9 mouse cellular contexts compared by ENCODE assay signal in genomic region chr4:124594933-124595332, GRCm38 (mm10). TPM values are rescaled to one million over a fixed set of nuclear protein-coding genes. Genes with fewer than 3 reads are reported as not detected.
DNase-seq lines count a peak whose midpoint lies in the region; ATAC-seq and TF ChIP-seq lines count a peak whose summit lies in the region.
"Had no signal": no experiment of that assay in that cellular context is flagged by ENCODE, and none has a peak within 500 bp of the region (broad histone marks: within the 10 kb centered on the region; RNA-seq: fewer than 3 reads in every experiment).

No protein-coding gene starts in this region.

- dilution Hi-C loops in CH12.LX (cut with MboI; ENCODE audit: extremely low pct_ligation_motif_present, extremely low pct_unique_long_range_greater_than_20kb, low sequenced_read_pairs), result no loop called here

- TF ChIP-seq POLR2A in CH12.LX (IDR thresholded peaks at IDR 0.05; ENCODE audit: low read depth, low read length), result no peak

- 53% methylated on average over 13 of the region's 13 CpGs for WGBS in forebrain, embryonic 11.5 days
- WGBS in forebrain, embryonic 10.5 days, result 54% methylated on average over 13 of the region's 13 CpGs
- WGBS in embryonic facial prominence, embryonic 15.5 days, result 42% methylated on average over 13 of the region's 13 CpGs
- 32% methylated on average over 13 of the region's 13 CpGs for WGBS in hindbrain, embryonic 13.5 days

- no peaks in the 10 kb centered on the region; the same call in 1 of the 2 replicates for H3K27me3 ChIP-seq in forebrain, embryonic 11.5 days (ENCODE audit: control insufficient read depth, insufficient read depth, low read length)
- H3K27me3 ChIP-seq in forebrain, embryonic 10.5 days (ENCODE audit: poor library complexity, severe bottlenecking), result peaks cover 40% of the 10 kb centered on the region
- H3K27me3 ChIP-seq in CH12.LX (replicated peaks), result peaks cover 82% of the 10 kb centered on the region
- no peaks in the 10 kb centered on the region for H3K27me3 ChIP-seq in embryonic facial prominence, embryonic 15.5 days
- peaks cover 33% of the 10 kb centered on the region for H3K27me3 ChIP-seq in hindbrain, embryonic 13.5 days

- no peak overlapping the region for H3K4me3 ChIP-seq in forebrain, embryonic 11.5 days (ENCODE audit: low read depth, low read length)
- no peak overlapping the region for H3K4me3 ChIP-seq in forebrain, embryonic 10.5 days
- H3K4me3 ChIP-seq in CH12.LX (replicated peaks in 1 of 3; ENCODE audit: low read depth in 2 of 3, low read length in 2 of 3, poor library complexity in 1 of 3), result no peak overlapping the region
- no peak overlapping the region for H3K4me3 ChIP-seq in embryonic facial prominence, embryonic 15.5 days (replicated peaks)
- no peak overlapping the region for H3K4me3 ChIP-seq in hindbrain, embryonic 13.5 days
- H3K4me3 ChIP-seq: embryonic facial prominence, embryonic 12.5 days had no signal

- no peak for ATAC-seq in forebrain, embryonic 11.5 days (replicated peaks; ENCODE audit: low FRiP score)
- ATAC-seq in embryonic facial prominence, embryonic 15.5 days (ENCODE audit: insufficient number of reproducible peaks, low FRiP score, low TSS enrichment, low read depth), result no peak
- ATAC-seq in hindbrain, embryonic 13.5 days (ENCODE audit: low FRiP score), result no peak

- H3K9ac ChIP-seq in forebrain, embryonic 11.5 days (ENCODE audit: low read length), result no peak overlapping the region
- H3K9ac ChIP-seq in CH12.LX (ENCODE audit: insufficient read depth, low read depth), result no peak overlapping the region
- H3K9ac ChIP-seq in embryonic facial prominence, embryonic 15.5 days, result no peak overlapping the region
- no peak overlapping the region for H3K9ac ChIP-seq in hindbrain, embryonic 13.5 days
- H3K9ac ChIP-seq: embryonic facial prominence, embryonic 12.5 days had no signal

- H3K9me3 ChIP-seq in forebrain, embryonic 11.5 days (ENCODE audit: control insufficient read depth, low read length), result no peaks in the 10 kb centered on the region
- H3K9me3 ChIP-seq in forebrain, embryonic 10.5 days, result no peaks in the 10 kb centered on the region
- H3K9me3 ChIP-seq in CH12.LX (replicated peaks; ENCODE audit: low read length), result no peaks in the 10 kb centered on the region
- H3K9me3 ChIP-seq in embryonic facial prominence, embryonic 15.5 days (replicated peaks), result no peaks in the 10 kb centered on the region
- H3K9me3 ChIP-seq in hindbrain, embryonic 13.5 days, result no peaks in the 10 kb centered on the region
- H3K9me3 ChIP-seq: embryonic facial prominence, embryonic 12.5 days had no signal

- TF ChIP-seq EP300 in CH12.LX (IDR thresholded peaks at IDR 0.05; ENCODE audit: low read length), result no peak

- H3K36me3 ChIP-seq in forebrain, embryonic 11.5 days (ENCODE audit: control insufficient read depth, insufficient read depth, low read length), result no peaks in the 10 kb centered on the region
- H3K36me3 ChIP-seq in forebrain, embryonic 10.5 days (replicated peaks), result no peaks in the 10 kb centered on the region
- no peaks in the 10 kb centered on the region for H3K36me3 ChIP-seq in CH12.LX (replicated peaks in 1 of 2; ENCODE audit: control insufficient read depth in 1 of 2, insufficient read depth in 1 of 2, low read length in 1 of 2)
- no peaks in the 10 kb centered on the region for H3K36me3 ChIP-seq in embryonic facial prominence, embryonic 15.5 days
- H3K36me3 ChIP-seq in hindbrain, embryonic 13.5 days, result no peaks in the 10 kb centered on the region
- H3K36me3 ChIP-seq: embryonic facial prominence, embryonic 12.5 days had no signal

- no peak for DNase-seq in forebrain, embryonic 11.5 days (ENCODE audit: low spot score)
- no peak for DNase-seq in forebrain, embryonic 10.5 days (ENCODE audit: extremely low spot score, low spot score)
- no peak for DNase-seq in CH12.LX (ENCODE audit: extremely low read depth)
- DNase-seq in left cerebral cortex, adult 8-10 months (ENCODE audit: low spot score in 2 of 2), result peak; percentile 69 to 90
- DNase-seq in right cerebral cortex, postnatal 14 days, result peak; percentile 65
- DNase-seq in thymus, postnatal 0 days (ENCODE audit: low spot score), result no peak

- H3K27ac ChIP-seq in forebrain, embryonic 11.5 days (ENCODE audit: low read depth, low read length), result no peak overlapping the region
- no peak overlapping the region for H3K27ac ChIP-seq in forebrain, embryonic 10.5 days
- H3K27ac ChIP-seq in CH12.LX (ENCODE audit: insufficient read depth, low read depth), result no peak overlapping the region
- H3K27ac ChIP-seq in embryonic facial prominence, embryonic 15.5 days (replicated peaks), result no peak overlapping the region
- H3K27ac ChIP-seq in hindbrain, embryonic 13.5 days, result no peak overlapping the region
- H3K27ac ChIP-seq: embryonic facial prominence, embryonic 12.5 days had no signal

- H3K4me1 ChIP-seq in forebrain, embryonic 11.5 days (replicated peaks; ENCODE audit: control insufficient read depth, insufficient read depth, low read length), result peaks cover 11% of the 10 kb centered on the region; the same call in 1 of the 2 replicates
- peaks cover 16% of the 10 kb centered on the region; the same call in 1 of the 2 replicates for H3K4me1 ChIP-seq in forebrain, embryonic 10.5 days
- no peaks in the 10 kb centered on the region for H3K4me1 ChIP-seq in CH12.LX (ENCODE audit: control insufficient read depth in 1 of 2, insufficient read depth in 2 of 2)
- peaks cover 7% of the 10 kb centered on the region for H3K4me1 ChIP-seq in embryonic facial prominence, embryonic 15.5 days
- peaks cover 34% of the 10 kb centered on the region for H3K4me1 ChIP-seq in hindbrain, embryonic 13.5 days (replicated peaks)
- H3K4me1 ChIP-seq: embryonic facial prominence, embryonic 12.5 days had no signal

- in situ Hi-C loops in CH12.LX (cut with MboI; ENCODE audit: low pct_ligation_motif_present, low pct_unique_long_range_greater_than_20kb, low sequenced_read_pairs), result no loop called here

- TF ChIP-seq CTCF in CH12.LX (conservative IDR thresholded peaks at IDR 0.05 in 1 of 2, IDR thresholded peaks at IDR 0.05 in 1 of 2; ENCODE audit: low read depth in 2 of 2, low read length in 2 of 2), result no peak

- H3K79me2 ChIP-seq in CH12.LX (replicated peaks; ENCODE audit: control insufficient read depth, extremely low read depth, insufficient read depth, poor library complexity, severe bottlenecking), result no peaks in the 10 kb centered on the region

- TF ChIP-seq RAD21 in CH12.LX (IDR thresholded peaks at IDR 0.05; ENCODE audit: low read depth, low read length), result no peak

- 0 out of 2 replicates have a peak overlapping the region, but pooled peaks have one; percentile 8 for H3K4me2 ChIP-seq in forebrain, embryonic 11.5 days (ENCODE audit: low read depth, low read length, severe bottlenecking)
- H3K4me2 ChIP-seq in CH12.LX (ENCODE audit: insufficient read depth, low read depth, poor library complexity, severe bottlenecking), result peak overlapping the region; percentile 32; the same call in 1 of the 2 replicates
- H3K4me2 ChIP-seq in embryonic facial prominence, embryonic 15.5 days (replicated peaks), result peak overlapping the region; percentile 27; the same call in 1 of the 2 replicates
- H3K4me2 ChIP-seq in hindbrain, embryonic 13.5 days, result peak overlapping the region; percentile 6; the same call in 1 of the 2 replicates
- H3K4me2 ChIP-seq: embryonic facial prominence, embryonic 12.5 days had no signal

TF ChIP-seq in CH12.LX, 34 proteins besides CTCF, POLR2A, EP300 and RAD21:
- TF ChIP-seq USF2 (conservative IDR thresholded peaks at IDR 0.05; ENCODE audit: low read depth, low read length), result no peak
- no peak for TF ChIP-seq MXI1 (IDR thresholded peaks at IDR 0.05; ENCODE audit: low read depth, low read length)
- no peak for TF ChIP-seq ZMIZ1 (IDR thresholded peaks at IDR 0.05; ENCODE audit: low read depth, low read length)
- no peak for TF ChIP-seq KAT2A (IDR thresholded peaks at IDR 0.05; ENCODE audit: insufficient replicate concordance, low read length)
- TF ChIP-seq MAFK (IDR thresholded peaks at IDR 0.05; ENCODE audit: insufficient replicate concordance, low read length), result no peak
- no peak for TF ChIP-seq POLR2AphosphoS2 (IDR thresholded peaks at IDR 0.05; ENCODE audit: low read depth, low read length)
- no peak for TF ChIP-seq TBP (conservative IDR thresholded peaks at IDR 0.05; ENCODE audit: low read depth, low read length)
- no peak for TF ChIP-seq JUND (conservative IDR thresholded peaks at IDR 0.05; ENCODE audit: low read depth, low read length)
- TF ChIP-seq NELFE (IDR thresholded peaks at IDR 0.05; ENCODE audit: low read depth, low read length), result no peak
- no peak for TF ChIP-seq BHLHE40 (IDR thresholded peaks at IDR 0.05; ENCODE audit: low read depth, low read length)
- TF ChIP-seq SMC3 (IDR thresholded peaks at IDR 0.05; ENCODE audit: low read depth, low read length), result no peak
- no peak for TF ChIP-seq PAX5 (IDR thresholded peaks at IDR 0.05; ENCODE audit: low read length)
- no peak for TF ChIP-seq UBTF (IDR thresholded peaks at IDR 0.05; ENCODE audit: low read depth, low read length)
- no peak for TF ChIP-seq ZC3H11A (IDR thresholded peaks at IDR 0.05; ENCODE audit: low read depth, low read length)
- no peak for TF ChIP-seq SIN3A (IDR thresholded peaks at IDR 0.05; ENCODE audit: low read length)
- no peak for TF ChIP-seq GABPA (IDR thresholded peaks at IDR 0.05; ENCODE audit: insufficient replicate concordance, low read depth, low read length)

RNA-seq across cellular contexts. Expression of gene 3100002H09Rik, which starts 15.7 kb away (rescaled TPM):
- 0.67 TPM in 1 of 2 replicates, not detected in the other for polyA plus RNA-seq in forebrain, embryonic 11.5 days (2014; fragmentation: Nextera tagmentation; extraction: Ambion mirVana)
- 0.31 and 0.61 TPM in 2 replicates for polyA plus RNA-seq in forebrain, embryonic 10.5 days (2016; fragmentation: Nextera tagmentation; extraction: Ambion mirVana)
- not detected in 2 replicates for total RNA-seq in CH12.LX (2012; rRNA removed)
- not detected in 2 replicates for total RNA-seq in CH12.LX (2014; rRNA removed)
- polyA plus RNA-seq in CH12.LX (2012; ENCODE audit: insufficient read length, low read depth), result not detected in 2 replicates
- 0.25 and 0.66 TPM in 2 replicates for polyA plus RNA-seq in embryonic facial prominence, embryonic 15.5 days (2015; fragmentation: Nextera tagmentation; extraction: Ambion mirVana)
- 1.00 TPM in 1 of 2 replicates, not detected in the other for polyA plus RNA-seq in hindbrain, embryonic 13.5 days (2015; fragmentation: Nextera tagmentation; extraction: Ambion mirVana)
- total RNA-seq in left cerebral cortex, adult 8-10 months (2022), result under 1 TPM in 3 of 4 experiments, not detected in 1; 0.53 to 0.74 (median 0.57) TPM
- polyA plus RNA-seq in thymus, postnatal 0 days (2015; fragmentation: Nextera tagmentation; extraction: Ambion mirVana), result not detected in 2 replicates
- polyA plus RNA-seq: embryonic facial prominence, embryonic 12.5 days had no signal

Comparison
In these comparisons a context has a peak if more than half of its experiments do, and no peak if none do; other contexts are left out.
1. DNase-seq: peak in left cerebral cortex, adult 8-10 months (2 of 2) and right cerebral cortex, postnatal 14 days (single experiment); none in forebrain, embryonic 11.5 days (single experiment), forebrain, embryonic 10.5 days (single experiment), CH12.LX (single experiment) and thymus, postnatal 0 days (single experiment).
2. Peak in every context shown above with its lines, with median percentiles within 50 percentile points of each other: H3K4me2 ChIP-seq.